Mouse (Mus musculus) thymus, postnatal 25 days (tissue): Measurements from ENCODE around the gene Dusp2.
"Not testable (repeated sequence)": the region's sequence is repeated elsewhere in the genome, so short reads cannot be mapped to it uniquely, and the experiment has no call there.

Experiments used
- DNase-seq: peaks from one replicate; pipeline ENCODE4 v3.0.0; 2022

Gene Dusp2

DNA sequence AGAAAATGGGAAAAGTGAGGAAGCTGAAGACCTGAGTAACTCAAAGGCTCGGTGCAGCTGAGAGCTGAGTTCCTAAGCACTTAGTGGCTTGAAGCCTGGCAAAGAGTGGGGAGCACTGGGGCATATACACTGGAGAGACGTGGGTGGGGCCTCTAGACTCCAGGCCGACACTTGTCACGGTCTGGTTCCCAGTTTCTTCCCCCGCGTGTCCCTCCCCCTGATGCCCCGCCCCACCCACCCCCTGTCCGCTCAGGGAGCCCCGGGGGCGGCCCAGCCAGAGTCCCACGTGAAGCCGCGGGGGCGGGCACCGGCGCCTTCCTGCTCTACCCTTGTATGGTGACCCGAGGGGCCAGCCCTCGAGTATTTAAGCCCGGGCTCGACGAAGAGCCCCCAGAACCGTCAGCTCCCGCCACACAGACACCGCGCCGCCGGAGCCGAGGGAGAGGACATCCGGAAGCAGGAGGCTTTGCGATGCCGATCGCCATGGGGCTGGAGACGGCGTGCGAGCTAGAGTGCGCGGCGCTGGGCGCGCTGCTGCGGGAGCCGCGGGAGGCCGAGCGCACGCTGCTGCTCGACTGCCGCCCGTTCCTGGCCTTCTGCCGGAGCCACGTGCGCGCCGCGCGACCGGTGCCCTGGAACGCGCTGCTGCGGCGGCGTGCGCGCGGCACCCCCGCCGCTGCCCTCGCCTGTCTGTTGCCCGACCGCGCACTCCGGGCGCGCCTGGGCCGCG lies at the start of gene Dusp2:
Dusp2 (plus strand) TSS at position 393 of the 730 bp plus-strand sequence.
- DNase-seq = peak; percentile 98

DNA sequence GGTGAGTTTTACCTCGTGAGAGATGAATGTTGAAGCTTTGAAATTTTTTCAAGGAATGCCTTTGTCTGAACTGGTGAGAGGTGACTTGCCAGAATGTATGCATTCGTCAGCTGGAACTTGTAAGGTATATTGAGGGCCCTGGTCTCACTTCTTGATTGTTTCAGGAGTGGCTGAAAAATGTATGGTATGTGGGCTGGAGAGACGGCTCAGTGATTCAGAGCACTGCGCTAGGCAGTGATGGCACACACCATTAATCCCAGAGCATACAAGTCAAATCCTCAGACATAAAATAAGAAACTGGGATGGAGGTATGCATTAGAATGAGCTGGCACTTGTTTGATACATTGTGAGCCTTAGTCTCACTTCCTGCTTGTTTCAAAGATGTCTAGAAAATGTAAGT lies 43.7 kb upstream of the Dusp2 start:
- DNase-seq = no peak

DNA sequence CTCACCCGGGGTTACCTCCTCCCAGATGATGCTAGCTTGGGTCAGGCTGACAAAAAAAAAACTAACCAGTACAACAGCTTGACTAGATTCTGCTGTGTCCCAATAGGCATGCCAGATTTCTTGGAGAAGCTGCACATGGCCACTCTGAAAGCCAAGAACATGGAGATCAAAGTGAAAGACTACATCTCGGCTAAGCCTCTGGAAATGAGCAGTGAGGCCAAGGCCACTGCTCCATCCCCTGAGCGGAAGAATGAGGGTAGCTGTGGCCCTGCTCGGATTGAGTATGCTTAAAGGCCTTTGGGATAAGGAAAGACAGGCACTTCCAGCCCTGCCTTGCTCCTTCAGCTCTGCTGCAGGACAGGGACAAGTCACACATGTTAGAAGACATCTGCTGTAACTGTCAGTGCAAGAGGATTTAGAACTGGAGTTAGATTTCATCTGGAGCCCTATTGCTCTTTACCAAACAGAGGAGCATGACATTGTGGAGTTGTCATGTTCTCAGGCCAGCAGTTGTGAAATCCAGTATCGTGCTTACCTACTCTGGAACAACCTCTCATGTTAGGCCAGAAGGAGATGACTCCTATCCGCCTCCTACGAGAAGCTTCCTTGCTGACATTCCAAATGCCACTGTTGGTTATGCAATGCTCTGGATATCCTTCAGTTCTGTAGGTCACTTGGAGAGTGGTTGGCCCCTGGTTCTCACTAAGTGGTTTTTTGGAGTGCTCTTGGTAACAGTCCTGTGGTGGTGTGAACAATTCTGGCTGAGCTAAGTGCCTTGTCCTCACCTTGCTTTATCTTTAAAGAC lies 38.8 kb upstream of the Dusp2 start:
- no peak for DNase-seq

DNA sequence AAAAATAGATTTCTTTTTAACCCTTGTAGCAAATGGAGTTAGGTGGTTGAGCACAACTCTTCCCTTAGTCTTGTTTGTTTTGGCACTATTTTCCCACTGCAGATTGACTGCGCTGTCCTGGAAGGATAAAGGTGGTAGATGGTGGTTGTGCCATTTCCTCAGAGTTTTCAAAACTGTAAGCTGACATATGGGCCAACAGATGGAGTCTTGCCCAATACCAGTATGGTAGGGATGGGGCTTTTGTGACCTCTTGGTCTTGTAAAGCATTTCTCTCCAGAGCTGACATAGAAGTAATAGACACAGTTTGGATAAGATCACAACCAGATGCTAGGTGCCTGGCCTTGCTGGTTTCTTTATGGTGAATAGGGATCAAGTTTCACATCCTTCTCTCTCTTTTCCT lies 37.9 kb upstream of the Dusp2 start:
- DNase-seq = no peak

DNA sequence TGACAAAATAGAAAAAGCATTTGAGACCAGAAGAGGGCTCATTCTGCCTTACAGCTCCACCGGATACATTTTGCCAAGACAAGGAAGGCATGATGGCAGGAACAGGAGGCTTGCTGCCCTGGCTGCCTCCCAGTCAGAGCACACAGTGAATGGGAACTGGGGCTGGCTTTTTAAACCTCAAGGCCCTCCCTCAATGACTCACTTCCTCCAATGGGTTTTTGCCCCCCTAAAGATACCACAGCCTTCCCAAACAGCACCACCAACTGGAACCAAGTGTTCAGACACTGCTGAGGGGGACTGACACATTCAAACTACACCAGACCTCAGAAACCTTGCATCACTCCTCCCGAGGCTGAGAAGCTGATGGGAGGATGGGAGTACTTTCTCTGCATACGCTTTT lies 35.3 kb upstream of the Dusp2 start:
- no peak for DNase-seq

DNA sequence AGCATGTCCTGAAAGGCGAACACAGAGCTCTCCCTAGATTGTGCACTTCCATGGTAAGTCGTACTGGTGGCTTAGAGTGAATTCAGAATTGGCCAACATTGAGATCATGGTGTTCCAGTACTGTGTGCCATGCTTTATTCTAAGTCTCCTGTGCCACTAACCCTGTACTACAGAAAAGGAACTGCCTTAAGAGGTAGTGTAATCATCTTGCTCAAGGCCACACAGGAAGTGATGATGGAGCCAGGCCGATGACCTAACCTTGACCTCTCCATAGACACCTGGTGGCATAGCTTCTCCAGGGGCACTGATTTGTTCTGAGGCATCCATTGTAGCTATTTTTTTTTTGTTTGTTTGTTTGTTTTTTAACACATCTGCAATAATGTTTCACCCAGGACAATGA lies 34.1 kb upstream of the Dusp2 start:
- DNase-seq = no peak

DNA sequence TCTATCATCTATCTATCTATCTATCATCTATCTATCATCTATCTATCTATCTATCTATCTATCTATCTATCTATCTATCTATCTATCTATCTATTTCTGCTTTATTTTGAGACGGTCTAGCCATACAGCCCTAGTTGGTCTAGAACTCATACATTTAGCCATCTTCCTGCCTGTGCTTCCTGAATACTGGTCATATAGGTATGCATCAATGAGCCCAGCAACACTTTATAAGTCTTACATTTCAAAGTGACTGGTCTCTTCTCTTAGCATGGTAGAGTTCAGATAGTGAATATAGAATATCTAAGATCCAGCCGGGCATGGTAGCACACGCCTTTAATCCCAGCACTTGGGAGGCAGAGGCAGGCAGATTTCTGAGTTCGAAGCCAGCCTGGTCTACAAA lies 31.8 kb upstream of the Dusp2 start:
- not testable (repeated sequence) for DNase-seq

DNA sequence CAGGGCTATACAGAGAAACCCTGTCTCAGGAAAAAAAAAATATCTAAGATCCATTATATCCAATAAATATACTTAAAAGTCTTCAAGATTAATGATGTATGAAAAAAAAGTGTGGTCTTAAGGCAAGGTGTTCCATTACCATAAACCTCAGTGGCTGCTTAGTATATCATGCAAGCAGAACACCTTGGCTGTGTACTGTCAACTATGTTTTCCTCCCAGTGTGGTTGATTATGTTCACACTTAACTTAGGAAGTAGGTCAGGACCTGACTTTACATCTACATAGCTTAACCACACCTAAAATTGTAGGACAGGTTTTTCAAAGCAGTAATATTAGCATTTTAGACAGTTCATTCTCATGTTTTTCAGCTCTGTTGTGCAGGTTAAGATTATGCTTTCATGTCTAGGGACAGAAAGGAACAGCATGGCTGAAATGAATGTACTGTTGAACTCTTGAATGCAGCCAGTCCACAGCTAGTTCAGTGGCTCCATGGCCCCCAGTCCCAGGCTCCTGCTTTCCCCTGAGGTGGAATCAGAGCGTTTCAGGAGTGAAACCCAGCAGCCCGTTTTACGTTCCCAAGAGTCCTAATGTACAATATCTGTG lies 31.2 kb upstream of the Dusp2 start:
- DNase-seq = no peak

DNA sequence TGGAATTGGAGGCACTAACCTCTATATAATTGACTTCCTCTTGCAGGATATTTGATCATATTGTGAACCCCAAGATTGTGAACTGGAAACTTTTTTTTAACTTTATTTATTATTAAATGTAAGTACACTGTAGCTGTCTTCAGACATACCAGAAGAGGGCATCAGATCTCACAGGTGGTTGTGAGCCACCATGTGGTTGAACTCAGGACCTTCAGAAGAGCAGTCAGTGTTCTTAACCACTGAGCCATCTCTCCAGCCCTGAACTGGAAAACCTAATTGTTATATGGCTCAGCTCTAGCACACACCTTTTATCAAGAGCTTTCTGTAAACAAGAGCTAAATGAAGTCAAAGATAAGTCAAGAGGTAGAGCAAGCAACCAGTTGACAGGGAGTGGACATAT lies 29.8 kb upstream of the Dusp2 start:
- DNase-seq = no peak

DNA sequence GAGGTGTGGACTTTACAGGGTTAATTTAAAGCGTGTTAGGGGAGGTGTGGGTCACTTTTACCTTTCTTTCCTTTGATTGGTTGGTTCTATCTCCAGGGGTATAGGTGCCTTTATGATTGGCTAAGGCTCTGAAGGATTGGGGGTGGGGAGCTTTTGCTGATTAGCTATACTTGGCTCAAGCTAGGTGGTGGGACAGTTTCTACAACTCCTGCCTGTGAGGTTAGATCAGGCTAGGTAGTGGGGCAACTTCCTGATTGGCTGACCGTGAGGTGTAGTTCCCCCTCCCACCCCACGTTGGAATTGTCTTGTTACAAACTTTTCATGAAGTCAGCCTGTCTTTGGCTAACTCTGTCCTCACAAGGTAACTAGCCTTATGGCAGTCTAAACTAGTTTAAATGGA lies 28.8 kb upstream of the Dusp2 start:
- no peak for DNase-seq

DNA sequence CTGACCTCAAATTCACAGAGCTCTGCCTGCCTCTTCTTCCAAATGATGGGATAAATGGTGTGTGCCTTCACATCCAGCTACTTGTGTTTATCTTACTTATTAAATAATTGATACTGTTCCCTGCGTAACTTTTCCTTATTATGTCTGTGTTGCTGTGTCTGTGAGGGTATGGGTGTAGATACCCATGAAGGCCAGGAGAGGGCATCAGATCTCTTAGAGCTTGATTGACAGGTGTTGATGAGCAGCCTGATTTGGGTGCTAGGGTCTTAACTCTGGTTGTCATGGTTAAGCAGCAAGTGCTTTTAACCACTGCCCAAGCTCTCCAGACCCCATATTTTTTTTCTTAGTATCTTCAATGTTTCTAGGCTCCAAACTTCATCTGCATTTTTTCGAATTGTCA lies 27.3 kb upstream of the Dusp2 start:
- DNase-seq = no peak

DNA sequence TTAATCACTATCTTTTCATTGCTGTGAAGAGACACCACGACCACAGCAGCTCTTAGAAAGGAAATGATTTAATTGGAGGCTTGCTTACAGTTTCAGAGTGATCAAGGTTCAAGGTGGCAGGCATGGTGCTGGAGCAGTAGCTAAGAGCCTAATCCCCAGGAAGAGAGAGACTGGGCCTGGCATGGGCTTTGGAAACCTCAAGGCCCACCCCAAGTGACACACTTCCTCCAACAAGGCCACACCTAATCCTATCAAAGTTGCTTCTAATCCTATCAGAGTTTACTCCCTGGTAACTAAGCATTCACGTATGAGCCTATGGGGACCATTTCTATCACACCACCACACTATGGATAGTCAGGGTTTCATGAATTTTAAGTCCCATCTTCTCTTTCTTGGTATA lies 25.7 kb upstream of the Dusp2 start:
- DNase-seq = peak; percentile 3

DNA sequence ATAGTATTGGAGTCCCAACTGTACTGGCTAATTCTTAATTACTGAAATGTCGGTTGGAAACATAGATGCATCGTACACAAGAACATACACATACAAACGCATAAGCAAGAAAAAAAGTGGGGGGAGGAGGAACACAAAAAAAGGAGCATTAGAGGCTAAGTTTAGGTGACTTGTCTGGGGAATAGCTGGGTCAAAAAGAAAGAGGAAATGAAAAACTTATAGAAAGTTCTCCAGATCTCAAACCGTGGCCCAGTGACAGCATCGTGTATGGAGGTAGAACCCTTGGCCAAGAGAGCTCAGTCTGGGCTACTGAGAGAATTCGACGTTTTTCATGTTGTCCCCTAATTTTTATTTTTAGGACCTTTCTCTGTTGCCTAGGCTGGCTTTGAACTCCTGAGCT lies 25.3 kb upstream of the Dusp2 start:
- no peak for DNase-seq

DNA sequence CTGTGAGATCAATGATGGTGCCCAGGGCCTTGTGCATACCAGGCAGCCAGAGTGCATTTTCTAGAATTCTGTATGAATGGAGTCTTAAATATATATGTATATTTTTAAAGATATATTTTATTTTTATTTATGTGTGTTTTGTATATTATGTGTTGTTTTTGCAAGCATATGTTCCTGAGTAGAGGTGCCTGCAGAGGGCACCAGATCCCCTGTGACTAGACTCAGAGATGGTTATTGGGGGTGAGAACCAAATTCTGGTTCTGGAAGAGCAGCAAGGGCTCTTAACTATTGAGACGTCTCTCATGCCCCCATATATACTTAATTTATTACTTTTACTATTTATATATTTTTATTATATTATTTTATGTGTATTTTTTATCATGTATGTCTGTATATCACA lies 24.8 kb upstream of the Dusp2 start:
- peak; percentile 45 for DNase-seq

DNA sequence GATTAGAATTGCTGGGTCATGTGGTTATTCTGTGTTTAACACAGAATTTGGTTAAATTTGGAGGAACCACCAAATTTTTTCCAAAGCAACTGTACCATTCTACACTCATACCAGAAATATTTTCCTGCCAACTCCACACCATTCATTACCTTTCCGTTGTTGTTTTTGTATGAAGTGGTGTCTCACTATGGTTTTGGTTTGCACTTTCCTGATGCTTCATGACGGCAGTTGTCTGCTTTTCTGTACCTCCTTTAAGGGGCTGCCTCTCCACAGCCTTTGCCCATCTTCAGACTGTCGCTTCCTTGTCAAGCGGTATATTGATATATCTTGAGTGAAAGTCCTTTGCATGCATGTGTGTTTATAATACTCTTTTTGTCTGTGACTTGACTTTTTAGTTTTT lies 23.2 kb upstream of the Dusp2 start:
- no peak for DNase-seq

DNA sequence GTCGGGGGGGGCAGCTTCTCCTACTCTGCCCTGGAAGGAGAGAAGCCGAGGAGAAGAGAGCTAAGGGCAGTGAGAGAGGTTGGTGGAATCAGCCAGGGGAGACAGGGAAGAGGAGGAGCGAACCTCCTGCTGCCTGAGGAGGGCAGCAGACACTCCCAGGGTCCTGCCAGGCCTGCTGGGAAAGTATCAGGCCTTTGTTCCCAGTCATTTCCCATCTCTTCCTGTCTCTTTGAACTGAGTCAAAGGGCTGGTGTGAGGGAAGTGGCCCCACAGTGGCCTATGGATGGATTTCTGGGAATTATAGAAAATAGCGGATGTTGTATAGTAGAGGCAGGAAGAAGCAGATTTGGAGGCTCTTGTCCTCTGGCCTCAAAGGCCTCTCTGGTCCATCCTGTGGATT lies 22.1 kb upstream of the Dusp2 start:
- peak; percentile 45 for DNase-seq

DNA sequence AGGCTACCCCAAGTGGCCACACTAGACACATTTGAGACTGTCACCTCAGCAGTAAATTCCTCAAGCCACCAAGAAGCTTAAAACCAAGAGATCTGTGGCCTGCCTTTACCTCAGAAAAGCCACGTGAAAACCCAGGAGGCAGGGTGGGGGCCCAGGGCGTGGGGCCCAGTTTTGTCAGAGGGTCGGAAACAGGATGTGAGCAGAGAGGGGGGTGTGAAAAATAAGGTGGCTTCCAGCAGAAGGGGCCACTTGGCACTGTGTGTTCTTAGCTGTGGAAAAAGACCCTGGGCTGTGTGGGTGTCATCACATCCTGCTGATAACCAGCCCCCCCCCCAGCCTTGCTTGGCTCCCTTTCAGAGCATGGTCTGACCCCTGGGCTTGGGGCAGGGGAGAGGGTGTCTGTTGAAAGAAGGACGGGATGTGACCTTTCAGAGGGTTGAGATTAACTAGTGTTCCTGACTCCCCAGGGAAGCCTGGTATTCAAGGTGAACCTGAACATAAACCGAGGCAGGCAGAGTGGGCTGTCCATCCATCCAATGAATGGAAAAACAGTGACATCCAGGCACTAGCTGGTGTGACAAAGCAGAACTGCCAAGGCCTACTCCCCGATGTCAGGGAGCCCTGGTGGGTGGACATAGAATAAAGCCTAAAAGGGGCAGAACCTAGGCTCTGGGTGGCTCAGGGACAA lies 21.3 kb upstream of the Dusp2 start:
- DNase-seq = peak; percentile 88

DNA sequence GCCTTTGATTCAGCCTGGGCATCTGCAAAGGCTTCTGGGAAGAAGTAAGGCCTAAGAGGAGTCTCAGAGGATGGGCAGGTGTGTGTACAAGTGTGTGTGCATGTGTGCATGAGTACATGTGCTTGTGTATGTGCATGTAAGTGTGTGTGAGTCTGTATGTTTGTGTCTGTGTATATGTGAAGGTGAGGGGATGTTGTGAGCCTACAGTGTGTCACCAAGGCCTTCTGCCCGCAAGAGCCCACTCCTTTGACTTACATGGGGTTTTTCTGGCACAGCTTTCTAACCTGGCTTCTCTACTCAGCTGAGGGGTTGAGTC lies 20.8 kb upstream of the Dusp2 start:
- DNase-seq = peak; percentile 9

DNA sequence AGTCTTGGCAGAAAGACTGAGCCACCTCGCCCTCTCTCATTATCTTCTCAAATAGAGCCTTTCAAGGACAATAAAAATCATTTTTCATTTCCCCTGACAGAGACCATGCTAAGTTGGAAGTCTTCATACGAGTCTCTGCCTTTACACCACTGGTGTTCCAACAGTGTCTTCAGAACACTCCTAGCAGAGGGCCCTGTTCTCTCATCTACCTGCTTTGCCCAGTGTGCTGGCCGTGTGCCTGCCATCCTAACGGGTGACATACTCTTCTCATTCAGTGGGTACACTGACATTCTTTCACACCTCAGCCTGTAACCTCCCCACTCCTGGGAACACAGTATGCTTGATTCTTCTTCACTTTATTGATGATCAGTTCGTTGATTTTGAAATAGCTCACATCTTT lies 19.5 kb upstream of the Dusp2 start:
- no peak for DNase-seq

DNA sequence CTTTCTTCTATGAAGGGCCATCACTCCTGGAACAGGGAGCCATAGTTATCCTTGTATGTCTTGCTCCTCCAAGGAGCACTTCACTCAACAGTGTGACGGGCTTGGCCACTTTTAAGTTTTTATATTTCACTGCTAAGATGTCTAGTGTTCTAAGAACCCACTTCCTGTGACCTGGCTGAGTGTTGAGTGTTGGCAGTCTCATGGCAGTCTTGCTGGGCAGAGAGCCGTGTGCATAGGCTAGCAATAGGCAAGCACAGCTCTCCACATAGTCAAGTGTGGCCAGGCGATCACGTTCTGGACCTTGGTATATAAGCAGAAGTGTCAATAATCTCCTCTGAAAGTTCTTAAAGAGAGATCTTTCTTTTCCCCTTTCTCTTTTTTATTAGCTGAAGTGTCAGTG lies 17.8 kb upstream of the Dusp2 start:
- peak; percentile 47 for DNase-seq

DNA sequence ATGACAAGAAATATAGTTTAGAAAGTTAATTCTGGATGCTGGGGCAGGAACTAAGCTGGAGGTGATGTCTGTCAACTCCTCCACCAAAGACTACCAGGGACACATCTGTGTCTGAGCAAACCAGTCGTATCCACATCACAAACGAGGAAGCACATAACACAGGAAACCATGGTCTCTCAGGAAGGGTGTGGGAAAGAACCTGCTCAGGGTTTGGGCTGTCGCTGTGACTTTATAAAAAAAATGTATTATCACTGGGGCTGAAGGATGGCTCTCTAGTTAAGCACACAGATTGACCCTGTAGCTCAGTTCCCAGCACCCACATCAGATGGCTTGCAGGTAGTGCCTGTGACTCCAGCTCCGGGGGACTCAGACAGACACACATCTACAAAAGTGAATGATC lies 16.9 kb upstream of the Dusp2 start:
- no peak for DNase-seq

DNA sequence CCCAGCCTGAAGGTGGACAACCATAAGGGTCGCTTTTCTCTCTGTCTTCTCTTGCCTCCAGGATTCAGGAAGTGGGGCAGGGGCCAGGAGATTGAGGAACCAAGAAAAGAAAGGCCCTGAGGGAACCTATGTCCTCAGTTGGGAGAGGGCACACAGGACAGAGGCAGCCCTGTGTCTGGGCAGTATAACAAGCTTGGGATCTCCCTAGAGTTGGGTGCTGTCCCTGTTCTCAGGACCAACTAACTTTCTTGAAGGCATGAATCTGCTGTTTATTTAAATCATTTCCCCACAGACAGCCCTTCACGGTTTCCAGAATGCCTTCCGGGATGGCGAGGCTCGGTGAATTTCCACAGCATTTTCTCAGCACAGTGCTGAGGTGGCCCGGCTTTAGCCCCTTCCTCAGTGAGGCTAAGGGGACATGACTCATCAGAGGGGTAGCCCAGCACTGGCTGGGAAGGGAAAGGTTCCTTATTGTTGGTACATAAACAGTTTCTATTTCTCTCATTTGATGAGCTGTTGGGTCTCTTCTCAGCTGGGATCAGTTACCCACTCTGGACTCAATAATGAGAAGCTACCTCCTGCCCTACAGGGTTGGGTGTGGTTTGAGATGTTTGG lies 13.2 kb upstream of the Dusp2 start:
- DNase-seq = no peak

DNA sequence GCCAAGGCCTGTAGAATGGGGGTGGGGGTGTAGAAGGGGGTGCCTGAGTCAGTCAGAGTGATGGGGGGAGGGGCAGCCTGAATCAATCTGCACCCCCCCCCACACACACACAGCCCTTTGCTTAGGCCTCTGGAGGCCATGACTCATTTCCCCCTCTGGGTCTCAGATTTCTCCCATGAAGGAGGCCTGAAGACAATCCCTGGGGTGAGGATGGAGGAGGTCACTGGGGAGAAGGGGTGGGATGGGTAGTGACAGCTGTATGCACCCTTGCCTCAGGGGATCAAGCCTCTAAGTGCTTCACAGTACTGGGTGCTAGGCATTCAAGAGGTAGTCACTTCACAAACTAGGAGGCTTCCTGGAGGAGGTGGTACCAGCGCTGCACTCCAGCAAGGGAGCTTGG lies 12.3 kb upstream of the Dusp2 start:
- no peak for DNase-seq
